8 mouse cellular contexts compared by ENCODE assay signal in the genomic region with DNA sequence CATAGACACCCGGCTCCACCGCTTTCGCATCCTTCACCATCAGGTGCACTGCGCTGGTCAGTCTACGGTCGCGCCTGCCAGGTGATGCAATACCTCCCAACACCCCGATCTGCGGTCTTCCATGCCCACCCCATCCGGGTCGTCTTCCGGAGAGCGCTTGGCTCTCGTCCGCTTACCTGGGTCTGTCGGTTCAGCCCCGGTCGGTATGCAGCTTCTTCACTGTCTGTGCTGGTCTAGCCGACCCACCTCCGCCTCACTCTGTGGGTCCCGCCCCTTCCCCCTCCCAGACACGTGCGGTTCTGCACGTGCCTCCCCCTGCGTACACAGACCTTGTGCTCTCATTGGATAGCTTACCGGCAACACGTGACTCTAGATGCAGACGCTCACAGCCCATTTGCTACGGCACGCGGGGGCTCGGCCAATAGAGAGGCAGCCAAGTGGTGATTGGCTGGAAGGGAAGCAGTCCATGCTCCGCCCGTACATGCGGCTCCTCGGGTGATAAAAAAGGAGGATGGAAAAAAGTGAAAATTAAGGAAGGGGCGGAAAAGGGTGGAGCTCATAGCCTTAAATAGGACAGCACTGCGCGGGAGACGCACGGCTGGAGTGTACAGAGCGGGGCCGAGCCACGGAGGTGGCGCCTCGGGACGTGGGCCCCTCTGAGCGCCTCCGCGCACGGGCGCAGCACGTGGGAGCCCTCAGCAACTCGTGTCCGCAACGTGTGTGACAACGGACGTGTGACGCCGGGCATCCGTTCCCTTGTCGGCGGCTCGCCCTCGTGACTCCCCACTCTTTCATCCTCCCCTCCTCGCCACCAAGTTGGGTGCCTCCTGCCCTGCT. TPM values are rescaled to one million over a fixed set of nuclear protein-coding genes. Genes with fewer than 3 reads are reported as not detected.
DNase-seq lines count a peak whose midpoint lies in the region; ATAC-seq and TF ChIP-seq lines count a peak whose summit lies in the region.

Ciart (minus strand) TSS at position 273 of the 837 bp plus-strand sequence.

- ATAC-seq in CD4-positive, CD25-positive, alpha-beta regulatory T cell, adult 4 months = peak; percentile 86
- ATAC-seq in heart, embryonic 13.5 days (ENCODE audit: extremely low read depth, insufficient number of reproducible peaks, low FRiP score, low TSS enrichment) = peak; percentile 94
- peak; percentile 97 for ATAC-seq in liver, embryonic 11.5 days (replicated peaks; ENCODE audit: low FRiP score)

- H3K4me2 ChIP-seq in heart, embryonic 13.5 days = peak within 1 kb of the TSS; percentile 99
- H3K4me2 ChIP-seq in liver, embryonic 11.5 days = peak within 1 kb of the TSS; percentile 99
- peak within 1 kb of the TSS; percentile 80 for H3K4me2 ChIP-seq in myocyte (ENCODE audit: low read depth)

- H3K27me3 ChIP-seq in heart, embryonic 13.5 days (replicated peaks) = no peaks in the 10 kb centered on the region
- H3K27me3 ChIP-seq in liver, embryonic 11.5 days (replicated peaks; ENCODE audit: control insufficient read depth, insufficient read depth, low read length) = no peaks in the 10 kb centered on the region
- no peaks in the 10 kb centered on the region for H3K27me3 ChIP-seq in myocyte (ENCODE audit: control insufficient read depth, insufficient read depth, insufficient read length)

- H3K79me2 ChIP-seq in myocyte (ENCODE audit: control insufficient read depth, insufficient read depth) = no peaks in the 10 kb centered on the region

- H3K36me3 ChIP-seq in heart, embryonic 13.5 days = peaks cover 32% of the 10 kb centered on the region
- no peaks in the 10 kb centered on the region; the same call in 1 of the 2 replicates for H3K36me3 ChIP-seq in liver, embryonic 11.5 days (ENCODE audit: control insufficient read depth, insufficient read depth, low read length)
- peaks cover 7% of the 10 kb centered on the region for H3K36me3 ChIP-seq in myocyte (ENCODE audit: control insufficient read depth, insufficient read depth)

- peak within 1 kb of the TSS; percentile 7 for H3ac ChIP-seq in myocyte (ENCODE audit: control insufficient read depth, insufficient read length)

- H3K27ac ChIP-seq in heart, embryonic 13.5 days (replicated peaks) = peak within 1 kb of the TSS; percentile 12
- peak within 1 kb of the TSS; percentile 62 for H3K27ac ChIP-seq in liver, embryonic 11.5 days (ENCODE audit: low read depth, low read length)

- H3K9ac ChIP-seq in heart, embryonic 13.5 days = peak within 1 kb of the TSS; percentile 80
- peak within 1 kb of the TSS; percentile 57 for H3K9ac ChIP-seq in liver, embryonic 11.5 days (ENCODE audit: low read depth, low read length)

- H3K9me3 ChIP-seq in heart, embryonic 13.5 days = no peaks in the 10 kb centered on the region
- H3K9me3 ChIP-seq in liver, embryonic 11.5 days (ENCODE audit: control insufficient read depth, low read length) = no peaks in the 10 kb centered on the region

- peaks cover 16% of the 10 kb centered on the region for H3K4me1 ChIP-seq in heart, embryonic 13.5 days
- peaks cover 15% of the 10 kb centered on the region for H3K4me1 ChIP-seq in liver, embryonic 11.5 days (replicated peaks; ENCODE audit: control insufficient read depth, insufficient read depth, low read length)

- peak within 1 kb of the TSS; percentile 66 for H3K4me3 ChIP-seq in heart, embryonic 13.5 days
- peak within 1 kb of the TSS; percentile 44 for H3K4me3 ChIP-seq in liver, embryonic 11.5 days (ENCODE audit: low read depth, low read length)
- H3K4me3 ChIP-seq in myocyte = peak within 1 kb of the TSS; percentile 62

- peak; percentile 89 for TF ChIP-seq POLR2A in myocyte (IDR thresholded peaks at IDR 0.05; ENCODE audit: insufficient read length, low read depth)

- WGBS in heart, embryonic 13.5 days = under 1% methylated on average over 64 of the region's 66 CpGs
- WGBS in liver, embryonic 11.5 days = under 1% methylated on average over 65 of the region's 66 CpGs

- DNase-seq in c-Kit-negative CD71-positive TER-119-positive erythroid progenitor cells, embryonic 14.5 days (ENCODE audit: low read depth, low spot score) = peak; percentile 48
- DNase-seq in fibroblast of lung, adult 2 months (ENCODE audit: low read depth) = peak; percentile 95
- peak; percentile 95 for DNase-seq in kidney, postnatal 10 days
- DNase-seq in liver, embryonic 11.5 days (ENCODE audit: low spot score) = peak; percentile 93
- DNase-seq in spleen, postnatal 4 days (ENCODE audit: low spot score in 2 of 2) = peak; percentile 81 to 87

TF ChIP-seq in myocyte, 11 proteins besides CTCF, POLR2A, EP300 and RAD21:
- TF ChIP-seq MYOG (IDR thresholded peaks at IDR 0.05; ENCODE audit: control insufficient read depth in 1 of 3, insufficient read depth in 1 of 3, insufficient read length in 2 of 3, low read depth in 2 of 3) (peak in 1 of 3 experiments; percentile 39), MYOD1 (IDR thresholded peaks at IDR 0.05; ENCODE audit: control insufficient read depth in 1 of 3, insufficient read length in 2 of 3, low read depth in 2 of 3) (peak in 1 of 3 experiments; percentile 27), USF1 (IDR thresholded peaks at IDR 0.05; ENCODE audit: low read depth) (peak; percentile 99), POLR2AphosphoS2 (IDR thresholded peaks at IDR 0.05; ENCODE audit: insufficient read length, low read depth) (peak; percentile 91), SRF (IDR thresholded peaks at IDR 0.05; ENCODE audit: control insufficient read depth, insufficient read length, low read depth) (peak; percentile 60), TCF3 (IDR thresholded peaks at IDR 0.05; ENCODE audit: insufficient read length, low read depth) (no peak), MAX (IDR thresholded peaks at IDR 0.05; ENCODE audit: low read depth) (peak; percentile 91), E2F4 (IDR thresholded peaks at IDR 0.05; ENCODE audit: insufficient read depth) (no peak), CEBPB (IDR thresholded peaks at IDR 0.05; ENCODE audit: insufficient read depth, poor library complexity, severe bottlenecking) (peak; percentile 62; the same call in 1 of the 2 replicates)

RNA-seq across cellular contexts. Expression of gene Ciart, which starts in this region (rescaled TPM):
- 1 to 10 TPM; 9.1 to 9.7 TPM for polyA plus RNA-seq in CD4-positive, CD25-positive, alpha-beta regulatory T cell, adult 4 months (2017; shearing (Covaris generic))
- 5.7 and 6.2 TPM in 2 replicates for polyA plus RNA-seq in heart, embryonic 13.5 days (2015; fragmentation: Nextera tagmentation; extraction: Ambion mirVana)
- 7.9 and 8.1 TPM in 2 replicates for polyA plus RNA-seq in liver, embryonic 11.5 days (2014; fragmentation: Nextera tagmentation; extraction: Ambion mirVana)
- polyA plus RNA-seq in myocyte (2012; fragmentation: generic; extraction: Trizol) = 22.4 TPM

Comparison
In these comparisons a context has a peak if more than half of its experiments do, and no peak if none do; other contexts are left out.
1. Peak in every context shown above with its lines: DNase-seq, ATAC-seq, H3K4me3 ChIP-seq and H3K27ac ChIP-seq.